Mouse (Mus musculus): ENCODE results near the gene Wwp2. TPM values are rescaled to one million over a fixed set of nuclear protein-coding genes. Genes with fewer than 3 reads are reported as not detected.

Gene Wwp2
- polyA plus RNA-seq, 1 experiment from 2014 or later = 84.3 TPM

- Histone ChIP-seq H3K4me3 (replicated peaks) (no peak overlapping the region), H3K9ac (no peak overlapping the region), H3K4me1 (peaks cover 1% of the 10 kb centered on the region), H3K27me3 (no peaks in the 10 kb centered on the region), H3K27ac (replicated peaks) (peak overlapping the region; percentile 34; the same call in 1 of the 2 replicates), H3K4me2 (replicated peaks) (no peak overlapping the region), H3K9me3 (replicated peaks) (no peaks in the 10 kb centered on the region), H3K36me3 (peaks cover 40% of the 10 kb centered on the region)
- ATAC-seq (ENCODE audit: insufficient number of reproducible peaks, low FRiP score, low TSS enrichment, low read depth) = no peak
- WGBS = 54% methylated on average over 12 of the region's 12 CpGs
Measured at GRCm38 (mm10) chr8:107556511-107556936, 120.4 kb downstream of the Wwp2 start.

DNA sequence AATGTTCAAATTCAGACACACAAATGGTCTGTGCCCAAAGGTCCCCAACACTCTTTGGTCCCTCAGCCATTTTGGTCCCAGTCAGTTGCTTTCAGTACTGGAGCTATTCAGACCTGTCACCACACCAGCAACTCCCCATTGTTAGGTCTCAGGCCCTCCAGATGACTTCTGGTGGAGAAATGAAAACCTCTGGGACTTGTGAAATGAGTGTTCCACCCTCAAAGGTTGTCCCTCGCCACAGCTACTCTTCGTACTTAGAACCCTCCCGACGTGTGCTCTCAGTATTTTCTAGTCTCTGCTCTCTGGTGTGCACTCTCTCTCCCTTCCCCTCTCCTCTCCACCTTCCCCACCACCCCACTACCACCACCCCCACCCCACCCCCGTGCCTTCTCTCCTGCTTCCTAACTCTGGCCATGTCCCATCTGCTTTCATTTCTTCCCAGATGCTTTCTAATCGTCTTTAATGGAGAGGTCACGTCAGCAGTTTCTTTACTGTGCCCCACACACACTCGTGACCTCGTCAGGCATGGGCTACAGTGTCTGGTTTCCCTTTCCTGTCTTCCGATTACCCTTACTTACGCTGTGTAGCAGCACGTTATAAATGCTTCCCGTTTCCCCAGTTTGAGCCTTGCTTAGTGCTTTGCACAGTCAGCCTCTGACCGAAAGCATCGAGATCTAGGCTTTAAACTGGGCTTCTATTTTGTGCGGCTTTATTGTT lies 124.8 kb downstream of the Wwp2 start:
- Histone ChIP-seq H3K27me3 (no peaks in the 10 kb centered on the region), H3K4me3 (replicated peaks) (peak overlapping the region; percentile 1; the same call in 1 of the 2 replicates), H3K4me2 (replicated peaks) (peak overlapping the region; percentile 24; the same call in 1 of the 2 replicates), H3K9me3 (replicated peaks) (no peaks in the 10 kb centered on the region), H3K4me1 (peaks cover 7% of the 10 kb centered on the region), H3K9ac (no peak overlapping the region), H3K36me3 (peaks cover 18% of the 10 kb centered on the region), H3K27ac (replicated peaks) (no peak overlapping the region)
- WGBS = 31% methylated on average over 16 of the region's 16 CpGs
- ATAC-seq (ENCODE audit: insufficient number of reproducible peaks, low FRiP score, low TSS enrichment, low read depth) = no peak

DNA sequence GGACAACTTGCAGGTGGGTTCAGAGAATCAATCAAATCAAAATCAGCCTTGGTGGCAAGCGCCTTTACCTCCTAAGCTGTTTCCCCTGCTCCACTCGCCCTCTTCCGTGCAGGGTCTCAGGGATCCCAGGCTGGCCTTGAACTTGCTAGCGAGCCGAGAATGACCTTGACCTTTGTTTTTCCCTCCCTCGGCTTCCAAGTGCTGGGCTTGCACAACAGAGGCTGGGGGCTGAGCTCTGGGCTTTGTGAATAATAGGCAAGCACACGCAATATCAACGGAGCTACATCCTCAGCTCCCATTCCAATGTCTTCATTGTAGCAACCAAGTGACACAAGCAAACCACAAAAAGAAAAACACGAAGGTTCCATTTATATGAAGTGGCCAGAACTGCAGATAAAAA lies 126.0 kb downstream of the Wwp2 start:
- Histone ChIP-seq H3K4me2 (replicated peaks) (no peak overlapping the region), H3K4me3 (replicated peaks) (no peak overlapping the region), H3K9me3 (replicated peaks) (no peaks in the 10 kb centered on the region), H3K4me1 (peaks cover 7% of the 10 kb centered on the region), H3K27me3 (no peaks in the 10 kb centered on the region), H3K27ac (replicated peaks) (no peak overlapping the region), H3K9ac (no peak overlapping the region), H3K36me3 (peaks cover 7% of the 10 kb centered on the region; the same call in 1 of the 2 replicates)
- ATAC-seq (ENCODE audit: insufficient number of reproducible peaks, low FRiP score, low TSS enrichment, low read depth) = no peak
- WGBS = 71% methylated on average over 9 of the region's 9 CpGs

- H3K9ac ChIP-seq = no peak overlapping the region
- no peak overlapping the region for H3K4me3 ChIP-seq (replicated peaks)
- ATAC-seq (ENCODE audit: insufficient number of reproducible peaks, low FRiP score, low TSS enrichment, low read depth) = no peak
- no peak overlapping the region for H3K4me2 ChIP-seq (replicated peaks)
- WGBS = 65% methylated on average over 2 of the region's 2 CpGs
- no peaks in the 10 kb centered on the region for H3K9me3 ChIP-seq (replicated peaks)
- H3K36me3 ChIP-seq = no peaks in the 10 kb centered on the region
- no peak overlapping the region for H3K27ac ChIP-seq (replicated peaks)
- H3K27me3 ChIP-seq = no peaks in the 10 kb centered on the region
- no peaks in the 10 kb centered on the region for H3K4me1 ChIP-seq
Measured at GRCm38 (mm10) chr8:107571046-107571445, 134.9 kb downstream of the Wwp2 start.

DNA sequence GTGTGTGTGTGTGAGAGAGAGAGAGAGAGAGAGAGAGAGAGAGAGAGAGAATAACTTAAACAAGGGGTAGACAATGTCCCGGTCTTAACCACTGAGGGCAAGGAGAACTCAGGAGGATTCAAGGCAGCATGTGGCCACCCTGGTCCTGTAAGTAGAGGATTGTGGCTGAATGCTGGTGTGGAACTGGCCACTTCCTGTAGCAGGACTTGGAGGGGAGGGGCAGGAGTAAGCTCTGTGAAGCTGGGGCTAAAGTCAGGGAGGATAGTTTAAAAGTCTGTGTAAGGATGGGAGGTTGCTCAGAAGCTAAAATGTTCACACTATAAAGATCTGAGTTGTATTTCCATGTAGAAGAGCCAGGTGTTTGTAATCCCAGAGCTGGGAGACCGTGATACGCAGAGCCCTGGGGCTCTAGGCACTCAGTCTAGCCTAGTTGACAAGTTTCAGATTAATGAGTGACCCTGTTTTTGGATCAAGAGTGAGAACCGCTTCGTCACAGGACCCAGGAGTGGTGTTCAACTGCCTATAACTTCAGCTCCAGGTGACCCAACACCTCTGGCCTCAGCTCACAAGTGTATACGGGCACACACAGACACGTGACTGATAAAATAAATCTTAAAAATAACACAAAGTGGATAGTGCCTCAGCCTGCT lies 135.4 kb downstream of the Wwp2 start:
- H3K4me1 ChIP-seq = peaks cover 4% of the 10 kb centered on the region; the same call in 1 of the 2 replicates
- no peaks in the 10 kb centered on the region for H3K9me3 ChIP-seq (replicated peaks)
- H3K27me3 ChIP-seq = no peaks in the 10 kb centered on the region
- no peak overlapping the region for H3K27ac ChIP-seq (replicated peaks)
- no peak overlapping the region for H3K4me3 ChIP-seq (replicated peaks)
- no peak overlapping the region for H3K9ac ChIP-seq
- ATAC-seq (ENCODE audit: insufficient number of reproducible peaks, low FRiP score, low TSS enrichment, low read depth) = no peak
- WGBS = 80% methylated on average over 7 of the region's 7 CpGs
- no peak overlapping the region for H3K4me2 ChIP-seq (replicated peaks)
- no peaks in the 10 kb centered on the region for H3K36me3 ChIP-seq

DNA sequence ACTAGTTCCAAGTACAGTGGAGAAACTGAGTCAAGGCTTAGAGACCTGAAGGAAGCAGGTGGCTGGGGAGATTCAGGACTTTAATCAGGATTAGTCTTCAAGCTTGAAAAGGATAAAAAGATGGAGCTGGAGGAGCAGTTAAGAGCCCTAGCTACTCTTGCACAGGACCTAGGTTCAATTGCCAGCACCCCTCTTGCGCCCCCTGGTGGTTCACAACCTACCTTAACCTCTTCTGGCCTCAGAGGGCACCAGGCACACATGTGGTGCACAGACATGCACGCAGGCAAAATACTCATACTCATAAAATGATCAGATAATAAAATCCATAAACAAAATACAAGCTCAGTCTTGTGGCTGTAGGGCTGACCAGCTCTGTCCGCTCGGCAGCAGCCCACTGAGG lies 136.3 kb downstream of the Wwp2 start:
- Histone ChIP-seq H3K4me1 (peaks cover 4% of the 10 kb centered on the region; the same call in 1 of the 2 replicates), H3K36me3 (no peaks in the 10 kb centered on the region), H3K27ac (replicated peaks) (no peak overlapping the region), H3K9ac (no peak overlapping the region), H3K4me2 (replicated peaks) (no peak overlapping the region), H3K4me3 (replicated peaks) (no peak overlapping the region), H3K9me3 (replicated peaks) (no peaks in the 10 kb centered on the region), H3K27me3 (no peaks in the 10 kb centered on the region)
- 48% methylated on average over 4 of the region's 4 CpGs for WGBS
- no peak for ATAC-seq (ENCODE audit: insufficient number of reproducible peaks, low FRiP score, low TSS enrichment, low read depth)

DNA sequence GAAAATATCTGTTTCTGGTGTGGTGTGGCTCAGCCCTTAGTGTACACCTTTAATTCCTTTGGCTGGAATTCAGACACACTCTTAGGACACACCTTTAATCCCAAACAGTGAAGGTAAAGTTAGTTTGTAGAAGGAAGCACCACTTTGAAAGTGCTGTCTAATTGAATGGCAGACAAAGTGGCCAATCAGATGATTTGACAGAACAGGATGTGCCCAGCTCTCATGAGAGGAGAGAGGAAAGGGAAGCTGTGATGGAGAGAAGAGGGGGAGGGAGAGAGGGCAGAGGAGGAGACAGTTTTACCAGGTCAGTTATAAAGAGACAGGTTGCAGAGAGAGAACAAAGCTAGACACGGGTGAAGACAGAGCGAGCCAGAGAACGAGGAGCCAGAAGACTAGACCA lies 138.6 kb downstream of the Wwp2 start:
- ATAC-seq (ENCODE audit: insufficient number of reproducible peaks, low FRiP score, low TSS enrichment, low read depth) = no peak
- Histone ChIP-seq H3K4me2 (replicated peaks) (no peak overlapping the region), H3K4me1 (peaks cover 4% of the 10 kb centered on the region; the same call in 1 of the 2 replicates), H3K27me3 (no peaks in the 10 kb centered on the region), H3K9me3 (replicated peaks) (no peaks in the 10 kb centered on the region), H3K9ac (no peak overlapping the region), H3K4me3 (replicated peaks) (no peak overlapping the region), H3K27ac (replicated peaks) (no peak overlapping the region), H3K36me3 (peaks cover 19% of the 10 kb centered on the region)
- 88% methylated on average over 3 of the region's 3 CpGs for WGBS

DNA sequence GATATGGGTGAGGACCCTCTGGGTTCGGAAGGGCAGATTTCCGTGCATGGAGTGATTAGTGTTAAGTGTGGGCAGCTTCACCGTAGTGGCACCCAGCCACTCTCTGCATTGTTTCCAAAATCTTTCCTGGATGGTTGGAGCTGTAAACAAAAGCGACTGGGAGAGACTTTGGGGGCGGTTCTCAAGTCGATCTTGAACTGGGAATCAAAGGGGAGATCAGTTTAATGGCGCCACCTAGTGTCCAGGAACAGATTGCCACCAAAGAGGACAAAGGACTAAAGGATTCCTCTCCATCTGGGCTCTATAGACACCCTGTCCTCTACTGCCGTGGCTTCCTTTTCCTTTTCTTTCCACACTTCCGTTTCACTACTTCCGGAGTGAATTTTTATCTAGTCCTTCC lies 140.5 kb downstream of the Wwp2 start:
- no peak overlapping the region for H3K9ac ChIP-seq
- 7% methylated on average over 10 of the region's 10 CpGs for WGBS
- peak; percentile 68; the same call in 1 of the 2 replicates for ATAC-seq (ENCODE audit: insufficient number of reproducible peaks, low FRiP score, low TSS enrichment, low read depth)

DNA sequence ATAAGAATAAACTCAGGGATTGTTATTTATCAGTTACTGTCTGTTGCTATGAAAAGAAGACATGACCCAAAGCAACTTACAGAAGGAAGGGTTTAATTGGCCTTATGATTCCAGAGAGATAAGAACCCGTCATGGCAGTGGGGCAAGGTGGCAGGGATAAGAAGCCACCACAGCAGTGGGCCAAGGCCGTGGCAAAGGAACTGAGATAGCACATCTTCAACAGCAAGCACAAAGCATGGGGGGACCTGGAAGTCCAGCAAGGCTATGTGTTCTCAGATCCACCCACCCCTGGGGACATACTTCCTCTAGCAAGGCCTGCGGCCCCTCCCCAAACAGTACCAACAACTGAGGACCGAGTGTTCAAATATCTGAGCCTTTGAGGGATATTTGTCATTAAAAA lies 141.5 kb downstream of the Wwp2 start:
- no peak overlapping the region for H3K4me2 ChIP-seq (replicated peaks)
- no peak for ATAC-seq (ENCODE audit: insufficient number of reproducible peaks, low FRiP score, low TSS enrichment, low read depth)
- peaks cover 48% of the 10 kb centered on the region for H3K36me3 ChIP-seq
- no peaks in the 10 kb centered on the region for H3K9me3 ChIP-seq (replicated peaks)
- no peak overlapping the region for H3K9ac ChIP-seq
- H3K27ac ChIP-seq (replicated peaks) = no peak overlapping the region
- WGBS = 90% methylated on average over 4 of the region's 4 CpGs
- peaks cover 4% of the 10 kb centered on the region; the same call in 1 of the 2 replicates for H3K4me1 ChIP-seq
- H3K4me3 ChIP-seq (replicated peaks) = no peak overlapping the region
- H3K27me3 ChIP-seq = no peaks in the 10 kb centered on the region

More for the DNA sequence above, 140.5 kb downstream of the Wwp2 start:
- peak overlapping the region; percentile 46 for H3K4me2 ChIP-seq (replicated peaks)
- no peaks in the 10 kb centered on the region for H3K27me3 ChIP-seq
- peaks cover 4% of the 10 kb centered on the region; the same call in 1 of the 2 replicates for H3K4me1 ChIP-seq
- H3K4me3 ChIP-seq (replicated peaks) = peak overlapping the region; percentile 24; the same call in 1 of the 2 replicates
- no peaks in the 10 kb centered on the region for H3K9me3 ChIP-seq (replicated peaks)
- H3K36me3 ChIP-seq = peaks cover 38% of the 10 kb centered on the region
- H3K27ac ChIP-seq (replicated peaks) = peak overlapping the region; percentile 8; the same call in 1 of the 2 replicates

- whole genome bisulfite sequencing = 86% methylated on average over 8 of the region's 8 CpGs
- ATAC-seq (ENCODE audit: insufficient number of reproducible peaks, low FRiP score, low TSS enrichment, low read depth) = no peak
- Histone ChIP-seq H3K9ac (no peak overlapping the region), H3K27me3 (no peaks in the 10 kb centered on the region), H3K36me3 (peaks cover 53% of the 10 kb centered on the region), H3K4me1 (peaks cover 4% of the 10 kb centered on the region; the same call in 1 of the 2 replicates), H3K4me2 (replicated peaks) (no peak overlapping the region), H3K9me3 (replicated peaks) (no peaks in the 10 kb centered on the region), H3K27ac (replicated peaks) (no peak overlapping the region), H3K4me3 (replicated peaks) (no peak overlapping the region)
Measured at GRCm38 (mm10) chr8:107578132-107578531, 142.0 kb downstream of the Wwp2 start.

- no peak for ATAC-seq (ENCODE audit: insufficient number of reproducible peaks, low FRiP score, low TSS enrichment, low read depth)
Measured at GRCm38 (mm10) chr8:107578541-107578940, 142.4 kb downstream of the Wwp2 start.

More at GRCm38 (mm10) chr8:107578541-107578940, 142.4 kb downstream of the Wwp2 start:
- no peaks in the 10 kb centered on the region for H3K9me3 ChIP-seq (replicated peaks)
- no peak overlapping the region for H3K27ac ChIP-seq (replicated peaks)
- H3K27me3 ChIP-seq = no peaks in the 10 kb centered on the region
- 84% methylated on average over 8 of the region's 8 CpGs for WGBS
- H3K4me3 ChIP-seq (replicated peaks) = no peak overlapping the region
- peaks cover 4% of the 10 kb centered on the region; the same call in 1 of the 2 replicates for H3K4me1 ChIP-seq
- H3K4me2 ChIP-seq (replicated peaks) = no peak overlapping the region
- H3K36me3 ChIP-seq = peaks cover 57% of the 10 kb centered on the region
- H3K9ac ChIP-seq = no peak overlapping the region

Data from embryonic facial prominence, embryonic 15.5 days (tissue).